Mouse (Mus musculus) C2C12 (cell line): ENCODE data around the gene Ssu2.

Source experiments
- CTCF ChIP-seq: IDR thresholded peaks from one replicate; pipeline ENCODE4 v1.5.1; 2011; ENCODE audit not compliant: control insufficient read depth, insufficient read depth, insufficient read length
- MAX ChIP-seq: IDR thresholded peaks from one replicate; pipeline ENCODE4 v1.6.1; 2011; ENCODE audit warnings: mild to moderate bottlenecking, control low read depth

DNA sequence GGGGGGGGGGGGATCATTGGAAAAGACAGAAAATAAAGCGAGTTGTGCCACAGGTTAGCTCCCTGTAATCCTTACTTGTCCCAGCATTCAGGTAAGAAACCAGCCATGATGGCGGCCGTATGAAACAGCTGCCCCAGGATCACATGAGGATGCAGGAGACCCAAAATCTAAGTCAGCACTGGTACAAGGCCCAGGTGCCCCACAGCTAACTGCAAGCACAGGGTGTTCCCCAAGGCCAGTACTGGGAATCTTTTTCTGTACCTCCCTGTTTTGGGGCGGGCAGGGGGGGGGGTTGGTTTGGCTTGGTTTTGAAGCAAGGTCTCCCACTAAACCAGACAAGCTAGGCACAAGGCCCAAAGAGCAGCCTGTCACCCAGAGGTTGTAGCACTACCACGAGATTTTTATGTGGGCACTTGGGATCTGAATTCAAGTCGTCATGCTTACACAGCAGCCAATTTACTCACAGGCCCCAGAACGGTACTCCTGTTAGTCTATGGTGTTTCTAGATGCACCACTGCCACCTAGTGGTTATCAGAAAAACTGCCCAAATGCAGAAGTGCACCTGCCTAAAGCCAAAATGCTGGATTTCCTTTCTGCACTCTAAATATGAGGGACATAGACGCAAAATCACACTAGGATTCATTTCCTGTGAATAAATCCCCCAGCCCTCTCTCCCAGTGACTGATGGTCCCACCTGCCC, 13.8 kb downstream of the Ssu2 start:
- no peak for TF ChIP-seq CTCF
- no peak for TF ChIP-seq MAX
